Mouse (Mus musculus) testis, adult 2 months (tissue): ENCODE results near the gene Foxo1. TPM values are rescaled to one million over a fixed set of nuclear protein-coding genes. Genes with fewer than 3 reads are reported as not detected.

ENCODE experiments used
- H3K27ac ChIP-seq: fragments of 200-500 bp; 2 replicates; pipeline ENCODE4 v1.5.1; 2012; ENCODE audit warnings: low read depth, low read length; ENCODE audit not compliant: control insufficient read depth, insufficient read depth
- H3K27me3 ChIP-seq: fragments of 200-500 bp; 2 replicates; pipeline ENCODE4 v1.6.1; 2012; ENCODE audit warnings: mild to moderate bottlenecking, low read length, moderate library complexity; ENCODE audit not compliant: control insufficient read depth, insufficient read depth
- H3K36me3 ChIP-seq: fragments of 200-500 bp; 2 replicates; pipeline ENCODE4 v1.6.1; 2012; ENCODE audit warnings: mild to moderate bottlenecking, low read length; ENCODE audit not compliant: control insufficient read depth, insufficient read depth
- H3K4me1 ChIP-seq: fragments of 200-500 bp; 2 replicates; pipeline ENCODE4 v1.6.1; 2012; ENCODE audit warnings: low read length; ENCODE audit not compliant: control insufficient read depth, insufficient read depth
- H3K4me3 ChIP-seq: fragments of 200-500 bp; 2 replicates; pipeline ENCODE4 v1.5.1; 2012; ENCODE audit warnings: low read depth, mild to moderate bottlenecking, low read length, moderate library complexity, mixed read lengths; ENCODE audit not compliant: control insufficient read depth
- CTCF ChIP-seq: fragments of 200-500 bp; IDR thresholded peaks from 2 replicates; pipeline ENCODE4 v1.5.1; 2012; ENCODE audit warnings: low read depth, mild to moderate bottlenecking, inconsistent platforms, low read length, moderate library complexity; ENCODE audit not compliant: control insufficient read depth, insufficient read depth, insufficient replicate concordance
- POLR2A ChIP-seq: fragments of 200-500 bp; IDR thresholded peaks from 2 replicates; pipeline ENCODE4 v1.6.1; 2012; ENCODE audit warnings: low read depth, mild to moderate bottlenecking, inconsistent platforms, low read length, moderate library complexity; ENCODE audit not compliant: control insufficient read depth
- polyA plus RNA-seq: library from polyadenylated mRNA; depleted of rRNA; stranded (reverse); fragments of >200 nt; gene quantifications from 2 replicates; pipeline ENCODE4 v1.2.3, GENCODE M21; 2012; rRNA removed

The Foxo1 gene
- polyA plus RNA-seq = 1.7 and 2.2 TPM in 2 replicates

DNA sequence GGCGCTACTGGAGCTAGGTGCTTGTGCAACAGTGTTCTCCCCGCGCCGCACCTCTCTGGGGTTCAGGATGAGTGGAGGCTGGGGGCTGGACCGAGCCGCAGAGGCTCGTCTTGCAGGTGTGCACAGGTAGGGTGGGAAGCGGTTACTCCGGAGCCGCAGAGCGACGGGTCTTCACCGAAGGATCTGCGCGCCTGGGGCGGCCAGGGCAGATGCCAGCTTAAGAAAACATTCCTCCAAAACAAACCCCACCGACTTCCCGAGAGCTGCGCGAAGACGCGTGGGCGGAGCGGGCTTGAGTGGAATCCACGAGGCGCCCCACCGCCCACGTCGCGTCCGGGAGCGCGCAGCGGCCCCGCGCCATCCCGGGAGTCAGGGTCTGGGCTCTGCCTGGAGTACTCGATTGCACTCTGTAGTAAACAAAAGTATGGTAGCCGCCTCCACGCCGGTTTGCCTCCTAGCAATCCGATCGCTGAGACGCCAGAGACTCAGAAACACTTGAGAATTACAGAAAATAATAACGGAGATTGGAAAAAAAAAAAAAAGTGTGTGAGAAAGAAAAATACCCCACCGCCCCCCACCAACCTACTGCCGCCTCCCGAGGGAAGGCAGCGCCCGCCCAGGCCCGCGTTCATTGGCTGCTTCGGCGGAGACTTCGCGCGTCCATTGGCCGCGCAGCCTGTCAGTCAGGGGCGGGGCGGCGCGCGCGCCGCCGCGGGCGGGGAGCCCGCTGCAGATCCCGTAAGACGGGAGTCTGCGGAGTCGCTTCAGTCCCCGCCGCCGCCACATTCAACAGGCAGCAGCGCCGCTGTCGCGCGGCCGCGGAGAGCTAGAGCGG lies at the start of gene Foxo1:
Gene Foxo1 (plus strand): TSS at position 685 of the 835 bp plus-strand sequence.
- TF ChIP-seq CTCF (no peak), POLR2A (peak; percentile 74)
- H3K27ac ChIP-seq = peak within 1 kb of the TSS; percentile 75
- peaks cover 13% of the 10 kb centered on the region for H3K4me1 ChIP-seq
- peak within 1 kb of the TSS; percentile 89 for H3K4me3 ChIP-seq
- H3K27me3 ChIP-seq = no peaks in the 10 kb centered on the region
- H3K36me3 ChIP-seq = no peaks in the 10 kb centered on the region

DNA sequence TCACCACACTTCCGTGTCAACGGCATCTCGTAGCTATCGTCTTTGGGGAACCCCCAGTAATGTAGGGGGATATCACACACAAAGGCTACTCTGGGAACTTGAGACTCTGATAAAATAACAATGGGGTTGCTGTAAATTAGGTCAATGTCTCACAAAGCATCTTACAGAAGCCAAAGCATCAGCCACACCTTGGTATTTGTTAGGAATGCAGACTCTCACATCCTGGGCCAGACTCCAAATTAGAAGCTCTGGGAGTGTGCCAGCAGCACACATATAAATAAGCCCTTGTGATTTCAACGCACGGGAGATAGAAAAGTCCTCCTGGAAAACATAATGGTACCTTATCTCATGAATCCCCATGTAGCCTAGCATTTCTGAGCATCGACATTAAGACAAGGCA lies 49.3 kb upstream of the Foxo1 start:
- Histone ChIP-seq H3K4me1 (no peaks in the 10 kb centered on the region), H3K36me3 (no peaks in the 10 kb centered on the region)

DNA sequence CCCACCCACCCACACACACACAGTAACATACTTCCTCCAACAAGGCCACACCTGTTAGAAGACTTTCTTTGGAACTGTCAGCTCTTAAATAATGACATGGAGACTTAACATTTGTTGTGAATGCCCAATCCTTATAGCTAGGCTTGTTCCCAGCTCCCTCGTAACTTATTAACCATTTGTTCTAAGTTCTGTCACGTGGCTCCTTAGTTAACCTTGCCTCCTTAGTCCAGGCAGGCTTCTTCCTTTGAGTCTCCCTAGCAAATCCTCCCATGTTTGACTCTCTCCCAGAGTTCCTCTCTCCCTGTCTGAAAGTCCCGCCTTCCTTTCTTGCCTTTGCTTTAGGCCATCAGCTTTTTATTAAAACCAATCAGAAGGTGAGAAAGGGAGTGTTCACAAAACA lies 47.1 kb upstream of the Foxo1 start:
- Histone ChIP-seq H3K36me3 (no peaks in the 10 kb centered on the region), H3K27ac (no peak overlapping the region), H3K27me3 (no peaks in the 10 kb centered on the region), H3K4me1 (no peaks in the 10 kb centered on the region), H3K4me3 (no peak overlapping the region)
- TF ChIP-seq CTCF (no peak), POLR2A (no peak)

More for the DNA sequence above, 49.3 kb upstream of the Foxo1 start:
- no peaks in the 10 kb centered on the region for H3K27me3 ChIP-seq
- no peak overlapping the region for H3K4me3 ChIP-seq
- TF ChIP-seq POLR2A (no peak), CTCF (no peak)
- H3K27ac ChIP-seq = no peak overlapping the region

DNA sequence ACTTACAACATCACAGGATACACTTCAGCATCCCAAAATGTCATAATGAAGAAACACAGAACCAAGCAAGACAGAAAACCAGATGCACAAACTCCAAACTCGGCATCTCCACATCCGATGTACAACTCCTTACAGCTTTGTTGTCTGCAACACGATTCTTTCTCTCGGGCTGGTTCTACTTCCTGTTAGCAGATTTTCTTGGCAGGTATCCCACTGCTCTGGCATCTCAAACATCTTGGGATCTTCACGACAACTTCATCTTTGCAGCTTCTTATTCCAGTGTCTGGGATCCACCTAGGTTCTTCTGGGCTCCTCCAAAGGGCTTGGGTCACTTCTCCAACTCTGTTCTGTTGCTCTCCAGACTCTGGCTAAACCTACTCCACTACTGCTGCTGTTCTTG lies 46.2 kb upstream of the Foxo1 start:
- TF ChIP-seq CTCF (no peak), POLR2A (no peak)

GRCm38 (mm10) chr3:52236488-52236887 lies 31.6 kb upstream of the Foxo1 start:
- Histone ChIP-seq H3K4me3 (no peak overlapping the region), H3K4me1 (no peaks in the 10 kb centered on the region), H3K36me3 (no peaks in the 10 kb centered on the region), H3K27me3 (no peaks in the 10 kb centered on the region), H3K27ac (no peak overlapping the region)
- no peak for TF ChIP-seq CTCF
- TF ChIP-seq POLR2A = no peak

More for the DNA sequence above, 46.2 kb upstream of the Foxo1 start:
- Histone ChIP-seq H3K4me1 (no peaks in the 10 kb centered on the region), H3K4me3 (no peak overlapping the region), H3K27ac (no peak overlapping the region), H3K27me3 (no peaks in the 10 kb centered on the region), H3K36me3 (no peaks in the 10 kb centered on the region)

GRCm38 (mm10) chr3:52237136-52237535 lies 31.0 kb upstream of the Foxo1 start:
- Histone ChIP-seq H3K36me3 (no peaks in the 10 kb centered on the region), H3K27ac (no peak overlapping the region), H3K4me3 (no peak overlapping the region), H3K4me1 (no peaks in the 10 kb centered on the region), H3K27me3 (no peaks in the 10 kb centered on the region)
- no peak for TF ChIP-seq CTCF
- TF ChIP-seq POLR2A = no peak

DNA sequence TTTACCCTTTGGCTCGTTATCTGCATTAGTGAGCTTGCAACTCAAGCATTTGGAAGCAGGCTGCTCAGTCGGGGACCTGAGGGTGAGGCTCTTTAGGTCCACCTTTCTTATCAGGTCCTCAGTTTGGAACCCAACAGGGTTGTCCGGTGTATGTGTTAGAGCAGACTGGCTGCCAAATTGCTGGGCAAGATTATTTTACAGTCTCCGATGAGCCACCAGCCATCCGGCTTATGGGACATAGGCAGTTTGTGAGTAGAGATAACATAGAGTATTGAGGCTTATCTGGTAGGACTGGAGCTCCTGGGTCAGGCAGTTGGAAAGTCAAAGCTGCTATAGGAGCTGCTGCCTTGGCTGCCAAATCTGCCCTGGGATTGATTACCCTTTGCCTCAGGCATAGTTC lies 27.1 kb upstream of the Foxo1 start:
- H3K4me3 ChIP-seq = no peak overlapping the region
- no peaks in the 10 kb centered on the region for H3K27me3 ChIP-seq
- H3K27ac ChIP-seq = no peak overlapping the region
- H3K36me3 ChIP-seq = no peaks in the 10 kb centered on the region
- no peak for TF ChIP-seq CTCF
- no peak for TF ChIP-seq POLR2A
- H3K4me1 ChIP-seq = no peaks in the 10 kb centered on the region
